Mouse (Mus musculus): ENCODE results near the gene Sf3a1. TPM values are rescaled to one million over a fixed set of nuclear protein-coding genes. Genes with fewer than 3 reads are reported as not detected.

Gene Sf3a1
- polyA plus RNA-seq, 1 experiment, result 39.7 TPM

DNA sequence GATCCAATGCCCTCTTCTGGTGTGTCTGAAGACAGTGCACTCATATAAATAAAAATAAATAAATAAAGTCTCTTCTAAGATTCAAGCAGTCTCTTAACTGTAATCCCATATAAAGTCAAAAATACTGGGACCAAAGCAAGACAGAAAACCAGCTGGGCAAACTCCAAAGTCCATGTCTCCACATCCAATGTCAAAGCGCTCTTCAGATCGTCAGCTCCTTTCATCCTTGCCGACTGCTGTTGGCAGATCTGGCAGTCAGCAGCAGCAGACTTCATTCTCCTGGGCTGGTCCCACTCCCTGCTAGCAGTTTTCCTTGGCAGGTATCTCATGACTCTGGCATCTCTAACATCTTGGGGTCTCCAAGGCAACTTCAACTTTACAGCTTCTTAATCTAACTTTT lies 1.5 kb upstream of the Sf3a1 start:
- WGBS, result 92% methylated on average over 3 of the region's 3 CpGs
- no peak overlapping the region for H3K4me3 ChIP-seq (replicated peaks; ENCODE audit: control insufficient read depth, low read depth, low read length)
- TF ChIP-seq CTCF (IDR thresholded peaks at IDR 0.05; ENCODE audit: control insufficient read depth, insufficient read depth, low read length) (no peak), POLR2A (IDR thresholded peaks at IDR 0.05; ENCODE audit: borderline replicate concordance, control insufficient read depth, low read depth, low read length) (no peak)
- no peak overlapping the region for H3K27ac ChIP-seq (ENCODE audit: control insufficient read depth, insufficient read depth, low read depth, low read length, poor library complexity)
- peaks cover 2% of the 10 kb centered on the region; the same call in 1 of the 2 replicates for H3K4me1 ChIP-seq (ENCODE audit: control insufficient read depth, insufficient read depth, low read length)

DNA sequence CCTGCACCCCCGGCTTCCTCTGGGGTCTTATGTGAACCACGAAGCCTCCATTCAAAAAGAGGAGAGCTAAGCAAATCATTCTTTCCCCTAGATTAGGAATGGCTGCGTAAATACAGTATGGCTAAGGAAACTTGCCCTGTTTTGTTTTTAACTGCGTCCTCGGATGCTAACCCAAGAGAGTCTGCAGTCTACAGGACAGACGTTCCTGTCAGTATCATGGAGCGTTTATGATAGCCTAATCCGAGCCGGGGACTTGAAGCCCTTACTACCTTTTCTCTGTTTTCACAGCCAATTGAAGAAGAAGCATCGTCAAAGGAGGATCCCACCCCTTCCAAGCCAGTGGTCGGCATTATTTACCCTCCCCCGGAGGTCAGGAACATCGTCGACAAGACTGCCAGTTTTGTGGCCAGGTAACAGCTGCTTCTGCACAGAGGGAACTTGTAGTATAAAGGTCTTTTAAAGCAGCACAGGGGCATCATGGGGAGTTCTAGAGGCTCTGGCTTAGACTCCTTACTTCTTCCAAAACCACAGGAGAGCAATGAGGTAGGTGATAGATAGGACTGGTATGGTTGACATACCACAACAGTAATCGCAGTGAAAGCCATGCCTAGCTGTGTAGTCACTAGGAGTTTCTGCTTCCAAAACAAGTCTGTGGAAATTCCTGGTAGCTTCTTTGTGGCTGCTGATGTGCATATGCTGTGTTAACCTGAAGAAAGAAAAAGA lies 769 bp downstream of the Sf3a1 start:
- H3K4me3 ChIP-seq (replicated peaks; ENCODE audit: control insufficient read depth, low read depth, low read length), result peak overlapping the region; percentile 83
- H3K27ac ChIP-seq (ENCODE audit: control insufficient read depth, insufficient read depth, low read depth, low read length, poor library complexity), result peak overlapping the region; percentile 40
- 4% methylated on average over 15 of the region's 15 CpGs for WGBS
- TF ChIP-seq CTCF (IDR thresholded peaks at IDR 0.05; ENCODE audit: control insufficient read depth, insufficient read depth, low read length) (no peak), POLR2A (IDR thresholded peaks at IDR 0.05; ENCODE audit: borderline replicate concordance, control insufficient read depth, low read depth, low read length) (no peak)
- H3K4me1 ChIP-seq (ENCODE audit: control insufficient read depth, insufficient read depth, low read length), result peaks cover 2% of the 10 kb centered on the region; the same call in 1 of the 2 replicates

DNA sequence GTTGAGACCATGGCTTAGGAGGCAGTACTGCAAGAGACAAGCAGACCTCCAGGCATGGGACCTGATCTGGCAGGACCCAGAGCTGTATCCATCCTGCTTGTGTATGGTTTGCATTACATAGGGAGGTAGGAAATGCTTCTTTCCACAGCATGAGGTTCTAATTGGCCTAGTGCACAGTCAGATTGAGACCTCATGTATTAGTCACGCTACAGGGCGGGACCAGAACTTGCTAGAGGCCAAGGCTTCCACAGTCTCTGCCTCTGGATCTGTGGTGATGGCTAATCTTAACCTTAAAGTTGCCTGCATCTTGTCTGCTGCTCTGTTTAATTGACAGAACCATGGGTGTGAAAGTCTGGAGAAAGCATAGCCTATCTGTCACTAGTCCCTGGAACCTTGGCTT lies 4.6 kb downstream of the Sf3a1 start:
- TF ChIP-seq POLR2A (IDR thresholded peaks at IDR 0.05; ENCODE audit: borderline replicate concordance, control insufficient read depth, low read depth, low read length) (no peak), CTCF (IDR thresholded peaks at IDR 0.05; ENCODE audit: control insufficient read depth, insufficient read depth, low read length) (no peak)
- no peak overlapping the region for H3K4me3 ChIP-seq (replicated peaks; ENCODE audit: control insufficient read depth, low read depth, low read length)
- peaks cover 2% of the 10 kb centered on the region; the same call in 1 of the 2 replicates for H3K4me1 ChIP-seq (ENCODE audit: control insufficient read depth, insufficient read depth, low read length)
- WGBS, result 90% methylated on average over 2 of the region's 2 CpGs
- H3K27ac ChIP-seq (ENCODE audit: control insufficient read depth, insufficient read depth, low read depth, low read length, poor library complexity), result no peak overlapping the region

DNA sequence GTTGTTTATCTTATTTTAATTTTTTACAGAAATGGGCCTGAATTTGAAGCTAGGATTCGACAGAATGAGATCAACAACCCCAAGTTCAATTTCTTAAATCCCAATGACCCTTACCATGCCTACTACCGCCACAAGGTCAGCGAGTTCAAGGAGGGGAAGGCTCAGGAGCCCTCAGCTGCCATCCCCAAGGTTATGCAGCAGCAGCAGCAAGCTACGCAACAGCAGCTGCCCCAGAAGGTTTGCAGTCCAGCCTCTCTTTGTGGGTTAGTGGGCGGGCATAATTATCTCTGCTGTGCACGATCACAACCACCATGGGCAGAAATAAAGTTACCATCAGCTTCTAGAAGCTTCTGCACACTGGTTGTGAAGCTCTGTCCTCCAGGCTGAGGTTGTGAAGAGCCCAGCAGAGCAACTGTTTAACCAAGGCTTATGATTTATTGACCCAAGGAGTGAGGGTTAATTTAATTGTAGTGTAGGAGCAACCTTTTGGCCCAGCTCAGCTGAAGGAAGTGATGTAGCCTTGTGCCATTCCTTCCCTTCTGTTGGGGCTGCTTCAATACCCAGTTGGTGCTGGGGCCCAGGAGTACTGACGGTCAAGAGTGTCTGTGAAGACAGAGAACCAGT lies 6.4 kb downstream of the Sf3a1 start:
- no peak overlapping the region for H3K27ac ChIP-seq (ENCODE audit: control insufficient read depth, insufficient read depth, low read depth, low read length, poor library complexity)
- TF ChIP-seq POLR2A (IDR thresholded peaks at IDR 0.05; ENCODE audit: borderline replicate concordance, control insufficient read depth, low read depth, low read length) (no peak), CTCF (IDR thresholded peaks at IDR 0.05; ENCODE audit: control insufficient read depth, insufficient read depth, low read length) (no peak)
- H3K4me3 ChIP-seq (replicated peaks; ENCODE audit: control insufficient read depth, low read depth, low read length), result no peak overlapping the region
- WGBS, result 79% methylated on average over 7 of the region's 7 CpGs
- H3K4me1 ChIP-seq (ENCODE audit: control insufficient read depth, insufficient read depth, low read length), result no peaks in the 10 kb centered on the region

DNA sequence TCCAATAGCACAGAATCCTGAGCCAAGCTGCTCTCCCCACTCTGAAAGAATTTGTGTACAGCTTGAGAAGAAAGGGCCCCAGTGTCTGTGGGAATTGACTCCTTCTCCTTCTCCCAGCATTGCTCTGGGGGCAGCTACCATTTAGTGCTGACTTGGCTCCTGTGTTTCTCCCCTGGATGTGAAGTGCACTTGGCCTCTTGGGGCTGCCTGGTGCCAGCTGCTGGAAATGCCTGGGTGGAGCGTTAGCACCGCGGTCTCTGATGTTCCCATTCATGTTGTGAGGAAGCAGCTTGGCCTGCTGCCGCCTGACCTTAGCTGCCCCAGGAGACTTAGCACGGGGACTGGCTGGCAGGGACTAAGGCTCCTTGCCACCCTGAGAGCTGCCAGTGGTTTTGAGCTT lies 14.4 kb downstream of the Sf3a1 start:
- no peak overlapping the region for H3K4me3 ChIP-seq (replicated peaks; ENCODE audit: control insufficient read depth, low read depth, low read length)
- TF ChIP-seq POLR2A (IDR thresholded peaks at IDR 0.05; ENCODE audit: borderline replicate concordance, control insufficient read depth, low read depth, low read length) (no peak), CTCF (IDR thresholded peaks at IDR 0.05; ENCODE audit: control insufficient read depth, insufficient read depth, low read length) (no peak)
- no peaks in the 10 kb centered on the region for H3K4me1 ChIP-seq (ENCODE audit: control insufficient read depth, insufficient read depth, low read length)
- WGBS, result 95% methylated on average over 5 of the region's 5 CpGs
- no peak overlapping the region for H3K27ac ChIP-seq (ENCODE audit: control insufficient read depth, insufficient read depth, low read depth, low read length, poor library complexity)

DNA sequence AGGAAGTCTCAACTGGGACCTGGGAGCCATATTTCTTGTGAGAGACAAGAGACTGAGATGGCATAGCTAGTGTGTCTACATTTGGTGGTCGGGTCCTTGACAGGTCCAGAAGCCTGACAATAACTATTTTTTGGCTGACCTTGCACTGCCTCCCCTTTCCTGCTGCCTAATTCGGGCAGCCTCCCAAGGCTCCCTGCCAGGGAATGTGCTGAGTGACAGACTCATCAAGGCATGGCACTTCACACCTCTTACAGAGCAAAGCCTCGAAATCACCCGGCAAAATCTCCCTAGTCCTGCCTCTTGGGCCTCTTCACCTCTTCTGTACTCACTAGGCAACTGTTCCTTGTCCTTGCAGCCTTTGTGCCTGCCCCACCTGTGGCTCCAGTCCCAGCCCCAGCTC lies 17.6 kb downstream of the Sf3a1 start:
- 81% methylated on average over 4 of the region's 4 CpGs for WGBS

DNA sequence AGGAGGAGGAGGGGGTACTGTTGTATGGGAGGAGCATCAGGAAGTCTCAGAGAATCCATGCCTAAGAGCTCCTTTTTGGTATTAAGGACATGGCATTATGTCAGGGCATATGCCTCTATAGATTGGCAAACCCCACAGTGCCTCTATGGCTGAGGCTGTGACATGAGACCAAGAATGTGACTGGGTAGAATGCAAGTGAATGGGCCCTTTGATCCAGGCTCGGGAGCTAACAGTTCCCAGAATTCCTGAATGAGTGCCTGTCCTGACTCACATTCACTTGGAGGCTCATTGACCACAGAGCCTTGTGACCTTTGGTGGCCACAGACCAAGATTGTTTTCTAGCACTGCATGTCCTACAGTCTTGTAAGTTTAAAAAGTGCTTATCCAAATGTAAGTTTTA lies 21.9 kb downstream of the Sf3a1 start:
- TF ChIP-seq CTCF (IDR thresholded peaks at IDR 0.05; ENCODE audit: control insufficient read depth, insufficient read depth, low read length) (no peak), POLR2A (IDR thresholded peaks at IDR 0.05; ENCODE audit: borderline replicate concordance, control insufficient read depth, low read depth, low read length) (no peak)
- Histone ChIP-seq H3K4me3 (replicated peaks; ENCODE audit: control insufficient read depth, low read depth, low read length) (no peak overlapping the region), H3K4me1 (ENCODE audit: control insufficient read depth, insufficient read depth, low read length) (no peaks in the 10 kb centered on the region), H3K27ac (ENCODE audit: control insufficient read depth, insufficient read depth, low read depth, low read length, poor library complexity) (no peak overlapping the region)
- 71% methylated on average over 1 of the region's 1 CpGs for WGBS

More for the DNA sequence above, 17.6 kb downstream of the Sf3a1 start:
- no peak overlapping the region for H3K4me3 ChIP-seq (replicated peaks; ENCODE audit: control insufficient read depth, low read depth, low read length)
- no peak for TF ChIP-seq POLR2A (IDR thresholded peaks at IDR 0.05; ENCODE audit: borderline replicate concordance, control insufficient read depth, low read depth, low read length)
- no peak for TF ChIP-seq CTCF (IDR thresholded peaks at IDR 0.05; ENCODE audit: control insufficient read depth, insufficient read depth, low read length)
- H3K27ac ChIP-seq (ENCODE audit: control insufficient read depth, insufficient read depth, low read depth, low read length, poor library complexity), result no peak overlapping the region
- no peaks in the 10 kb centered on the region for H3K4me1 ChIP-seq (ENCODE audit: control insufficient read depth, insufficient read depth, low read length)

DNA sequence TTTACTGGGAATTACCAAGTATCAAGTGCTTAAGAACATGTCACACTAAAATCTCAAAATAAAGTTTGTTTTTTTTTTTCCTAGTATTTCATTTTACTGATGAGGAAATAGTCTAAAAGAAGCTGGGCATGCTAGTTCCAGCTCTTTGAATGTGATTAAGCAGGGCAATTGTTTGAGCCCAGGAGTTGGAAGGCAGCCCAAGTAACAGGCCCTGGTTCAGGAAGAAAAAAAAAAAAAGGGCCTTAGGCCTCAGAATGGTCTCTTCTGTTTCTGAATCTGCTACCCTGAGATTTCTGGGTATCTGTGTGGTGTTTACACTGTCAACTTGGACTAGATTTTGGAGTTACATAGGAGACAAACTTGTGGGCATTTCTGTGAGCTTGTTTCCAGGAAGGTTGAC lies 23.4 kb downstream of the Sf3a1 start:
- Histone ChIP-seq H3K4me1 (ENCODE audit: control insufficient read depth, insufficient read depth, low read length) (no peaks in the 10 kb centered on the region; the same call in 1 of the 2 replicates), H3K27ac (ENCODE audit: control insufficient read depth, insufficient read depth, low read depth, low read length, poor library complexity) (no peak overlapping the region), H3K4me3 (replicated peaks; ENCODE audit: control insufficient read depth, low read depth, low read length) (no peak overlapping the region)
- TF ChIP-seq POLR2A (IDR thresholded peaks at IDR 0.05; ENCODE audit: borderline replicate concordance, control insufficient read depth, low read depth, low read length) (no peak), CTCF (IDR thresholded peaks at IDR 0.05; ENCODE audit: control insufficient read depth, insufficient read depth, low read length) (no peak)
